Mouse (Mus musculus) gastrocnemius, adult 2 months (tissue): ENCODE measurements around the gene Msantd2. TPM values are rescaled to one million over a fixed set of nuclear protein-coding genes. Genes with fewer than 3 reads are reported as not detected.

Source experiments
- DNase-seq: peaks from one replicate; pipeline ENCODE4 v3.0.0; 2022
- H3K27ac ChIP-seq: fragments of 200-600 bp; 2 replicates; pipeline ENCODE4 v1.8.1; 2022; ENCODE audit warnings: mild to moderate bottlenecking
- H3K4me3 ChIP-seq: fragments of 200-600 bp; 2 replicates; pipeline ENCODE4 v1.8.1; 2022; ENCODE audit warnings: mild to moderate bottlenecking, moderate library complexity
- CTCF ChIP-seq: fragments of 200-600 bp; IDR thresholded peaks from 2 replicates; pipeline ENCODE4 v1.8.1; 2022; ENCODE audit warnings: antibody characterized with exemption, mild to moderate bottlenecking, moderate library complexity
- intact Hi-C: fragments of 180-260 bp; cut with DNase I; formaldehyde crosslinking; loops from one replicate; pipeline ENCODE4 v1.15.1; 2025
- total RNA-seq, 2 experiments: library from RNA; stranded (reverse); gene quantifications; 2 replicates each; pipeline ENCODE4 v1.2.3; 2021

The Msantd2 gene
- total RNA-seq, 2 experiments from 2014 or later: 4.0 to 5.1 TPM

DNA sequence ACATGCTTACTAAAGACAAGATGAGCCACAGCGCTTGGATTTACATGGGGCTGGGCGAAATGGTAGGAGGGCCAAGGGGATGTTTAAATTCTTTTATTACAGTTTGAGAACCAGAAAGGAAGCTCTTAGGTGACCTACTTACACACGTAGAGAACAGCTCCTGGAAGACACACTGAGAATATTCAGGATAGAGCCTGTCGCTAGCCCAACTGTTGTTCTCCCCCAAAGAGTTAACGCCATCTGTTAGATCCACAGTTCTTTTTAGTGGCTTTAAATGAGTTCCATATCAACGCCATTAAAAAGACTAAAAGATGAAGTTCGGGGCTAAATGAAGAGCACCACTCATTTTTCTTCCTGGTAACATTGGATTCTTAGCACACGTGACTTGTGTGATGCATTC is 29.9 kb downstream of the Msantd2 start:
- H3K27ac ChIP-seq: no peak overlapping the region
- no peak overlapping the region for H3K4me3 ChIP-seq
- intact Hi-C loops: no loop called here
- DNase-seq: no peak
- no peak for TF ChIP-seq CTCF

DNA sequence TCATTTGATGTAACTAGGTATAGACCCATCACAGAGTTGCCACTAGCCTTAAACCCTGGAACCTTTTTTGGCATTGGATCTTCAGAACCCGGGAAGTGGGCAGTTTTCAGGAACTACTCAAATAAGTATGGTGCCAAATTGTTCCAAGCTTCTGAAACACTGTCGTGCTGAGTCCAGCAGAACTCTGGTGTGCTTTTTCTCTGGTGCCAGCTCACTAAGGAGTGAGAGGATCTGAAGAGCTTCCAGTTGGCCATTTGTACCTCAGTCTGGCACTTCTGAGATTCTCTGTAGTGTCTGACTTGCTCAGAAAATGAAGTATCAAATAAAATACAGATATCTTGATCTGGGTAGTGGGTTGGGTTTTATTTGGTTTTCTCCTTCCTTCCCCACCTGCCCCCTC is 30.9 kb downstream of the Msantd2 start:
- DNase-seq: no peak
- Histone ChIP-seq H3K27ac (no peak overlapping the region), H3K4me3 (no peak overlapping the region)
- intact Hi-C loops: no loop called here
- TF ChIP-seq CTCF: no peak

- no peak for TF ChIP-seq CTCF
- Histone ChIP-seq H3K4me3 (no peak overlapping the region), H3K27ac (no peak overlapping the region)
- no peak for DNase-seq
- intact Hi-C loops: no loop called here
These were observed 36.3 kb downstream of the Msantd2 start for GRCm38 (mm10) chr9:37525461-37525860.

DNA sequence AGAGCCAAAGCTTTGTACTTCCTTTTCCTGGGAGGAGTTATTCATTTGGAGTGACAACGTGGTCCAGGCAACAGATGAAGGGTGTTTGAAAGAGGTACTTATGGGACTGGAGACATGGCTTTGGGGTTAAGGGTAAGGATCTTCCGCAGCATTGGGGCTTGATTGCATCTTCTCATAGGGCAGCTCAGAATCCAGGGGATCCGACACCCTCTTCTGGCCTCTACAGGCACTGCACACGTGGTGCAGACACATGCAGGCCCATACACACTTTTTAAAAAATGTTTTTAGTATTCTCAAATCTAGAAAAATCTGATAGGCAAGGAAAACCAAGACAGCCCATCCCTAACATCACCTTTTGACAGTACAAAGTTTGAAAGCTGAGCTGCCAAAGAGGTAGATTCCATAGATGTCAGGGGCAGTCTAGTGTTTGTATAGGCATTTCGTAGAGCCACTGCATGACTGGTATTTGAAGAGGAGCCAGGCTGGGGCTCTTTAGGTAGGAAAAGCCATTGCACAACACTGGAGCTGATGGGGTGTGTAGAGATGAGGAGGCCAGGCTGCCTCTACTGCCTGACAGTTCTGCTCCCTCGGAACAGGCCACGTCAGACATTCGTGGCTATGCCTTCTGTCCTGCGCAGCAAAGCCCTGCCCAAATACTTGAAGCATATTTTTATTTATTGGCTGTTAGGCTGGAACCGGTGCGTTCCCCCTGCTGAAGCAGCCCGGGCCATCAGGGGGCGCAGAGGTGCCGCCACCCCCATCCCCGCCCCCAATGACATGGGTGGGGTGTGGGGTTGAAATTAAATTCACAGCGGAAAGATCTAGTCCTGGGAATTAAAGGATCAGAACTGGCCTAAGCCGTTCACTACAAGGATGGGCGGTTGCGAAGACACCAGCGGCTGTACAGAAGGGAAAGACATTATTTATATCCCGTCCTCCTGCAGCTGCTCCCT is 37.6 kb downstream of the Msantd2 start:
- peak; percentile 60 for TF ChIP-seq CTCF
- peak overlapping the region; percentile 92 for H3K27ac ChIP-seq
- H3K4me3 ChIP-seq: peak overlapping the region; percentile 77
- intact Hi-C loops: no loop called here
- DNase-seq: peak; percentile 39

GRCm38 (mm10) chr9:37527396-37528224 is 38.5 kb downstream of the Msantd2 start, which contains the start of gene Esam:
Gene Esam (plus strand): TSS chr9:37528078.
- TF ChIP-seq CTCF: peak; percentile 15; the same call in 1 of the 2 replicates
- DNase-seq: peak; percentile 85
- Histone ChIP-seq H3K27ac (peak within 1 kb of the TSS; percentile 92), H3K4me3 (peak within 1 kb of the TSS; percentile 77)
- intact Hi-C loops: no loop called here

GRCm38 (mm10) chr9:37528225-37528970 is 39.3 kb downstream of the Msantd2 start:
- DNase-seq: no peak
- Histone ChIP-seq H3K27ac (peak overlapping the region; percentile 92), H3K4me3 (peak overlapping the region; percentile 77)
- intact Hi-C loops: no loop called here
- TF ChIP-seq CTCF: no peak

- DNase-seq: peak; percentile 75
- H3K4me3 ChIP-seq: peak overlapping the region; percentile 77
- intact Hi-C loops: no loop called here
- peak overlapping the region; percentile 92 for H3K27ac ChIP-seq
- TF ChIP-seq CTCF: peak; percentile 53
These were observed 41.1 kb downstream of the Msantd2 start for GRCm38 (mm10) chr9:37530031-37530887.

DNA sequence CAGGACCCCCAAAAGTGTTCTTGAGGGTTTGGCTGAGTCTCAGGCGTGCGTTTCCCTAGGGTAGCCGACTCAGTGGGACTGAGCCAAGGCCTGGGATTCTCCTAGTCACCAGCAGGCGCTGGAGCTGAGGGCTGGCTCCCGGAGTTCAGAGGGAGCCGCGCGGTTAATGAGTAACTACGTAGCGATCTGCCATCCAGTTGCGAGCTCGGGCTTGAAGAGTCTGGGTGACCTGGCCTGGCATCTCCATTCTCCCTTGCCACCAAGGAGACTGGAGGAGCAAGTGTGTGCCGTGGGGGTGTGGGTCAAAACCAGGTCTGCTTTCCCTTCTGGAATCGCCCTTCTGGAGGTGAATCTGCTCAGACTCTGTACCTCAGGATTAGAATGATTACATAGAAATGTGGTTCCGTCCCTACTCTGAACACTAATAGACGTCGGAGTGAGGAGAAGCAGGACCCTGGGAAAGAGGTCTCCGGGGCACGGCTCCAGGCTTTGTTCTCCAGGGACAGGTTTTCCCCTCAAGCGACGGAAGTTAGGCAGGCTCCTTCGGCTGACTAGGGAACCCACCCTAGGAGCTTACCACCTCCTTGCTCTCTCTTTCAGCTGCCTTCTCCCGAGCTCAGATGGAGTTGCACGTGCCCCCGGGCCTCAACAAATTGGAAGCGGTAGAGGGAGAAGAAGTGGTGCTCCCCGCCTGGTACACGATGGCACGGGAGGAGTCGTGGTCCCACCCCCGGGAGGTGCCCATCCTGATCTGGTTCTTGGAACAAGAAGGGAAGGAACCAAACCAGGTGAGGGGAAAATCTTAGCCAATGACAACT is 42.0 kb downstream of the Msantd2 start:
- H3K4me3 ChIP-seq: peak overlapping the region; percentile 77
- peak; percentile 67 for DNase-seq
- peak overlapping the region; percentile 92 for H3K27ac ChIP-seq
- TF ChIP-seq CTCF: peak; percentile 55
- intact Hi-C loops: no loop called here

DNA sequence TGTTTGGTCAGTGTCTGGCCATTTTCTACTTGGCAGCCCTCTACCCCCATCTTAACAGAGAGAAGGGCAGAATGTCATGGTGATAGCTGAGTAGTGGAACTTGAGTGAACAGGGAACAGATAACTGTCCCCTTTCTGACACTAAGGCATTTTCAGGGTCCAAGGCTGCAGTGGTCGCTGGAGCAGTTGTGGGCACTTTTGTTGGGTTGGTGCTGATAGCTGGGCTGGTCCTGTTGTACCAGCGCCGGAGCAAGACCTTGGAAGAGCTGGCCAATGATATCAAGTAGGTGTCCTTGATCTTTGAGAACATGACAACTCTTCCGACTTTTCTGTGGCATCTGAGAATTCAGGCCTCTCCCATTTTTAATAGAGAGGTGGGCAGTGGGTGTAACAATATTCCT is 47.7 kb downstream of the Msantd2 start:
- DNase-seq: no peak
- H3K27ac ChIP-seq: peak overlapping the region; percentile 12; the same call in 1 of the 2 replicates
- no peak for TF ChIP-seq CTCF
- intact Hi-C loops: no loop called here
- peak overlapping the region; percentile 9 for H3K4me3 ChIP-seq

DNA sequence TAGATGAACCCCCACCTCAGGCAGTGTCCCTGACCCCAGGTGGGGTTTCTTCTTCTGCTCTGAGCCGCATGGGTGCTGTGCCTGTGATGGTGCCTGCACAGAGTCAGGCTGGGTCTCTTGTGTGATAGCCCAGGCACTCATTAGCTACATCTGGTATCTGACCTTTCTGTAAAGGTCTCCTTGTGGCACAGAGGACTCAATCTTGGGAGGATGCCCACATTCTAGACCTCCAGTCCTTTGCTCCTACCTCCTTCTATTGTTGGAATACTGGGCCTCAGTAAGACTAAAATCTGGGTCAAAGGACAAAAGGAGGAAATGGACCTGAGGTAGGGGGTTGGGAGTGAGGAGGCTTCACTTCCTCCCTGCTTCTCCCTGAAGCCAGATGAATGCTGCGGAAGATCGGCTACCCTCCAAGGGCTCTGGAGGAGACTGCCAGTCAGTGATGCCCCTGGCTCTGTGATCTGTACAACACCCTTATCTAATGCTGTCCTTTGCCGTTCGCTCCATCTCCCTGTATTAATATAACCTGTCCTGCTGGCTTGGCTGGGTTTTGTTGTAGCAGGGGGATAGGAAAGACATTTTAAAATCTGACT is 48.6 kb downstream of the Msantd2 start:
- no peak for DNase-seq
- intact Hi-C loops: no loop called here
- Histone ChIP-seq H3K27ac (peak overlapping the region; percentile 46), H3K4me3 (peak overlapping the region; percentile 39)
- no peak for TF ChIP-seq CTCF
